Mouse (Mus musculus): ENCODE data around the gene Pde4d.

Gene Pde4d

DNA sequence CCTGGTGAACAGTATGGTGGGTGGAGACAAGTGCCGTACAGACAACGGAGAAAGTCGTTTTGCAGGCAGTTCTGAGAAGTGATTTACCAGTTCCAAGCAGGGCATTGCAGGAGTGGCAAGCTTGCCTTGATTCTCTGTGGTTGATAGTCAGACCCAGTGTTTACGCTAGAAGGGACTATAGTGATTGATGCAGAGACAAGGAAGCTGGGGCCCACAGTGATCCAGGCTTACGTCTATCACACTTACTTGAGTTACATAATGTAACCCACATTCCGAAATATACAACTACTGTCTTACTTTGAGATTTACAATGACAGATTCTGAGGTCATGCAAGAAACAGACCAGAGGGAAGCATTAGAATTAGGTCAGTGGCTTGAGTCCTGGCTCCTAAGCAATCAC is 1414.6 kb downstream of the Pde4d start:
- DNase-seq, result no peak

DNA sequence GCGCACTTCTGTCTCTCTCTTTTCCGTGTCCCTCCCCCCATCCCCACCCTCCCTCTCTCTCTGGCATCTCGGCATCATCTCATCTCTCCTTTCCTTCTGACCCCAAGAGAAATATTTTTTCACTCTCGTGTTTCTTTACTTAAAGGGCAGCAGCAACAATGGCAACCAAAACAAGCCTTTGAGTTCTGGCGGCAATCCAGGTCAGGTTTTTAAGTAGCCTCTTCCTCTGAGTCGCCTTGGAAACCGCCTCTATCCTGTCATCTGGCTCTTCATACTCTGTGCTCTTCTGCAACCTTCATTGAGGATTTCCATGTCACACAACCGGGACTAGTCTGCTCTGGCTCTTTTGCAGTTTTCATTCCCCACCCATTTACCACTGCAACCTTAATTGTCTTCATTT is 1430.6 kb downstream of the Pde4d start:
- DNase-seq, result no peak

DNA sequence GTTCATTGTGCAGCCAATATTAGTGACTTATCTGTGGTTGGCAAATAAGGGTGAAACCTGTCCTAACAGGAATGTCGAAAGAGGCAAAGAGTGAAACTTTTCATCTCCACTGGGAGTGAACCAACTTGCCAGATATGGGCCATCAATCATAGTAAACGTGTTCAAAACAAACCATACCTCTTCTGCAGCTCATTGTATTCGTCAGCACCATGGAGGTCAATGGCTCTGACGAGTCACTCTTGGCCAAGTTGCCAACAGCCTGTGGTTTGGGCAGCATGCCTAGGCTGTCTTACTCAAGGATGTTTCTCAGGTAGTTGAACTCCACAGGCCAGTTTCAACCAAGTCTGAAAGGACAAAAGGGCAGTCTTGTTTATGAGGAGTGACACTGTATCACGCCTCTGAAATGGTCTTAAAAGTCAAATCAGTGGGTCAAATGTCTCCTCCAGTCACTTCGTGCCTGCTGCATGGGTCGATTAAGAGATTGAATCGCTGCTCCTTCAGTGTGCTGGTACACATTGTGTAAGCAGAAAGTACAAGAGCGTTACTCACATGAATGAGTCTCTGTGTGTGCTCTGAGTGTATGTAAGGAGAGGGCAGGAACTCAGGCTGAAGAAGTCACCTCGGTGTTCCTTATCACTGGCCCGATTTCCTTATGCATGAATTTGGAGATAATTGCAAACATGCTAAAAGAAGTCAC is 1431.6 kb downstream of the Pde4d start:
- DNase-seq, result peak; percentile 26

DNA sequence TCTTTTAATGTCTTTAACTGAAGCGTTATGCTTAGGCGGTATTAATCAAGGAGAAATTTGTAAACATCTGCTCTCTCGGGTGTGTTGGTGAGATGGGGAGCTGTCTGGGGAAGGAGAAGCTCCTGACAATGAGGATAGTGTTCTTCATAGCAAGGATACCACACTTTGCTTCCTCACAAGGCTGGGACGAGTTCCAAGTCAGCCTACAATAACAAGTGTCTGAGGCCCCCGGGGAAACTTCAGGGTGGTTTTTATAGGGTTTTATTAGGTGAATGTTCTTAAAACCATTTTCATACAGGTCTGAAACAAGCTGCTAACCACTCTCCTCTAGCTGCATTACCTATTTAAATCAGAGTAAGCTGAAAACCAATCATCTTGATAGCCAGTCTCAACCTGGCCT is 1433.9 kb downstream of the Pde4d start:
- no peak for DNase-seq

DNA sequence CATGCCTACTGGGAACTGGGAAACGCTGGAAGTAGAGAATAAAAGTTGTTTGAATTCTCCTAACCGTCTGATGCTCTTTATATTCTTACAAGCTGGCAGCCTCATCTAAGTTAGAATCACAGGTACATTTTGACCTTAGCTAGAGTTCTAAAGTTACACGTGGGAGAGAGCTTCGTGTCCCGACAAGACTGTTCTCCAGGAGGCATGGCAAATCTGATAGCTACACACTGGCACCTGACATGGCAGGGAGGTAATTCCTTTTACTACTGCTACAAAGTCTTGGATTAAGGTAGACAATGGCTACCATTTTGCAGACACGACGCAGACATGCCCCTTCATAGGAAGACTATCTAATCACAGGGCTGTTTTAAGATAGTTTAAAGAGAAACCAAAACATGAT is 1435.1 kb downstream of the Pde4d start:
- DNase-seq, result no peak

DNA sequence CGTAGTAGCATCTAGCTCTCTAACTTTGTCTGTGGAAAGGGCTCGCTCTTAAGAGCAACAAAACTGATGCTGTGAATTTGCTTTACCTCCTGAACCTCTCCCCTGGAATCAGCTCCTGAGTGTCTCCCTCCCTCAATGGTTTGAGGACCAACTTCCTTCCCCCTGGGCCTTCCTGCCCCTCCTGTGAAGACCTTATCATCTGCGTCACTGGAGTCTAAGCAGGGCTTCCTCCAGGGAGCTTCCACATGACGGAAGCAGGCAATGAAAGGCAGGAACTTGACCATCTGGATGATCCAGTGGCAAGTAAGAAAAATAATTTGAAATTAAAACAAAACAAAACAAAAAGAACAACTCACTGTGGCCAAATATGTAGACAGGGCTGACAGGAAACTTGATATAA is 1438.5 kb downstream of the Pde4d start:
- DNase-seq, result no peak

DNA sequence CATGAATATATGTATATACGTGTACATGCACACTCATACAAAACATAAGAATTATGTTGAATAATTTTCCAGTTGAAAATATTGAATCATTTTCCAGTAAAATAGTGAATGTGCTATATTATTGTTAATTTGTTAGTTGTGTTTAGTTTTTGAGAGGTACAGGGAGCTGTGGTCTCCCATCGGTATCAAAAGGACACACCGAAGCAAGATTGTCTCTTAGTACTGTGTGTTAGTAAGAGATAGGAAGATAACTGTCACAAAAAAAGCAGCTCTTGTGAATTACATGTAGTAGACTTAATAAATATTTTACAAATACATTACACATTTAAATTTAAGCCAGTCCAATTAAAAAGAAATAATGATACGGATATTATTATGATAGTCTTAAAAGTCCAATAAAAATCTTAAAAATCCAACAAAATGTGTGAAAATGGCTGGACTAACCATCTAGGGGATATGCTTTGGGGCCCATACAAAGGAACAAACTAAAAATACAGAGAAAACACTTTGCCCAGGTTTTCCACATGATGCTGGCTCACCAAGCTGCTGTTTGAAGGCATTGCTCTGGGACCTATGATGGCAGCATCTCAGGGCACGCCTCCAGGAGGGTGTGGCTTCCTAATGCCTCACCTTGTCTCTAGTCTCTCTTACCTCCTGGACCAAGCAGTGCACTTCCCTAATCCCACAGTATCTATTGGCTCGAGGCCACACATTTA is 1441.6 kb downstream of the Pde4d start:
- DNase-seq, result no peak

DNA sequence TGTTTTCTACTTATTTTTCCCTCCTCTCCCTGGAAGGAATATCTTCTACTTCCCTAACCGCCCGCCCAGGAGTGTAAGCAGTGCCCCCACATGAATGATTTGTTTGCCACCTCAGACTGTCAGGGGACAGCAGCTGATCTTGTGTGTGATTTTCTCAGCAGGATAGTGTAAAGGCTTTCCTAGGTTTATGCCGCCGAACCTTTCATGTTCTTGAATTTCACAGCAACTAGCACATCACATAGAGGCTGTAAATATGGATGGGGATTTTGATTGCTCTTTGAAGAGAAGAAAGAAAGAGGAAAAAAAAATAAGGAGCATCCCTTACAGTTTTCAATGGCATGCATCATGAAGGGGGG is 1442.1 kb downstream of the Pde4d start:
- DNase-seq, result no peak

DNA sequence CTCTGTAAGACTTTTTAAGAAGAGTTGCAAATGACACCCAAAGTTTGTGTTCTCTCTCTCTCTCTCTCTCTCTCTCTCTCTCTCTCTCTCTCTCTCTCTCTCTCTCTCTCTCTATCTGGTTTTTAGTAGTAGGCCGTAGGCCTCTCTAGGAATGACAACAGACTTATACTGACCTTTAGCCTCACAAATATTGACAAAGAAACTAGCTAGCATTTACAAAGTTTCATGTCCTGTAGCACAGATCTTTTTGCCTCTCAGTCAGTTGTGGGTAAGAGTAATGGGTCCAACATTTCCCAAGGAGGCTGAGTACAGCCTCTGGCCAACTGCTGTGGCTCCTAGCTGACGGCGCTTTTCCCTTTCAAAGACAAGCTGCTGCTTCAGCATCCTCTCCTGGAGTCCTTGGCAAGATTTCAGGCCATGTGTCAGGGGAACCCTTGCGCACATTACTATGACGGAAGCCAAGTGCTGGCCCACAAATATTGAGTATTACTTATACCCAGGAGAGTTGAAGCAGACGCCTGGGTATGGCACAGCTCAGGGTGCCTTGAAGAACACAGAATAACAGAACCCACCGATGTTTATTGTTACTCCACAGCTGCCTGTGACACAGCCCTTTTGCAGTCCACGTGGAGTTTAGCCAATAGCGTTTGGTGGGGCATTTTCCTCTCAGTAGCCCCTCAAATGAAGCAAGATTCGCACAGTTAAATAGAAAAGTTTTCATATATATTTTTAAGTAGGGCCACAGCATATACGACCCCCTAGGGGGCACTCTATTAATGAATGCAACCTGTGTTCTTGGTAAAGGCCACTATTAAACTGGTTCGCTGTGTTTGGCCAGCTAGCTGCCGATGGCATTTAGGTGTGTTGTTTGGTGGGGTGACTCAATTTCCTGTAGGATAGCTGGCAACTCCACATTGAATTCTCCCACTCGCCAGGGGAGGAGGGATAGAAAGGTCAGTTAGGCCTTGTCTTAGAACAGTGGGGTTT is 1450.0 kb downstream of the Pde4d start:
- peak; percentile 30 for DNase-seq

DNA sequence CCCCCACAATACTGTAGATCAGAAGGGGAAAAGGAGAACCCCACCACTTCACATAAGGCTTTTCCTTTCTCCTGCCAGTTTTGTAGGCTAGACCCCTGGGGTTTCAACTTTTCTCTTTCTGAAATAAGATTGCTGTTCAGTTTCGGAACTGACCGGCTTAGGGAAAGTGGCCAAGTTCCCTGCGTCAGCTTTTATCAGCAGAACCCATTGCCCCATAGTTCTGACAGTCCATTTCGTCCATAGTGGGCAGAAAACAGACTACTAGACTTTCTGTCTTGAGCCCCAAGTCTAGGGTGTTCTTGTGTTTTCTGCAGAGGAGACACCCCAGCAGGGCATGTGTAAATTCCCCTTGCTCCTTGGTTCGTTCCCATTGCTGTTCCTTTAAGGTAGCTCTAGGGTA is 1452.1 kb downstream of the Pde4d start:
- peak; percentile 23 for DNase-seq

DNA sequence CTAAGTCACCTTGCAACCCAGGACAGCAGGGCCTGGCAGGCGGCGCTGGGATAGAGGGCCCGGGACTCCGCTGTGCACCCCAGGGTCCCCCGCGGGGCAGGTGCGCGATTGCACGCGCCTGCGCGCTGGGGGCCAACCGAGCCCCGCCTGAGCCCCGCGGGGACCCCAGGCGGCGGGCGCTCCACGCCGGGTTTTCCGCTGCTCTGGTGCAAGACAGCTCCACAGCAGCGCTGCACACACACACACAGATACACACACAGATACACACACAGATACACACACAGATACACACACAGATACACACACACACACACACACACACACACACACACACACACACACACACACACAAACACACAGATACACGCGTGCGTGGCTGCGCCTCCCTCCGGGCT is 1452.7 kb downstream of the Pde4d start:
- DNase-seq, result peak; percentile 37

DNA sequence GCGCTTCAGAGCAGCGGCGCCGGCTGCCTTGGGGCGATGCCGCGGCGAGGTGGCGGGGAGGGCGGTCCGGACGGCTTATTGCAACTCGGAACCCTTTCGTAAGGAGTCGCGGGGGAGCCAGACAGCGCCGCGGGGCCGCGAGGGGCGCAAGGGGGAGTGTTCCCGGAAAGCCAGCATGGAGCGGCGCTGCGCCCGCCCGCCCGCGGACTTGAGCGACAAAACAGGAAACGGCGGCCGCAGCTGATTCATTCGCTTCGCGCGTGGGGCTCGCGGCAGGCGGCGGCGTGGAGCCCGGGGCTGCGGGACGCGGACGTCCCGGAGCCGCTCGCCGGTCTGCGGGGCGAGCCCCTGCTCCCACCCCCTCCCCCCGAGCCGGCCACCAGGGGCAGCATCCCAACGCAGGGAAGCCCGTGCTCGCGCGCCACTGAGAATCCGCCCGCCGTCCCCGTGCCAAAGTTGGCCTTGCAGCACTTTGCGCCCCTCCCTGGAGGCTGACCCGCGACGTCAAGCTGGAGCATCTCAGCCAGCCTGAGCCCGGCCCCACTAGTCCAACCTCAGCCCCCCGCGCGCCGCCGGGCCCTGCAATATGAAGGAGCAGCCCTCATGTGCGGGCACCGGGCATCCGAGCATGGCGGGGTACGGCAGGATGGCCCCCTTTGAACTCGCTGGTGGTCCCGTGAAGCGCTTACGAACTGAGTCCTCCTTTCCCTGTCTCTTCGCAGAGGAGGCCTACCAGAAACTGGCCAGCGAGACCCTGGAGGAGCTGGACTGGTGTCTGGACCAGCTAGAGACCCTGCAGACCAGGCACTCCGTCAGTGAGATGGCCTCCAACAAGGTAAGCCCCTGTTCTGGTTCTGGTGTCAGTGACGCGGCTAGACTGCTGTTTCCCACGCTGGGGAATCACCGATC is 1453.4 kb downstream of the Pde4d start:
- DNase-seq, result peak; percentile 70

DNA sequence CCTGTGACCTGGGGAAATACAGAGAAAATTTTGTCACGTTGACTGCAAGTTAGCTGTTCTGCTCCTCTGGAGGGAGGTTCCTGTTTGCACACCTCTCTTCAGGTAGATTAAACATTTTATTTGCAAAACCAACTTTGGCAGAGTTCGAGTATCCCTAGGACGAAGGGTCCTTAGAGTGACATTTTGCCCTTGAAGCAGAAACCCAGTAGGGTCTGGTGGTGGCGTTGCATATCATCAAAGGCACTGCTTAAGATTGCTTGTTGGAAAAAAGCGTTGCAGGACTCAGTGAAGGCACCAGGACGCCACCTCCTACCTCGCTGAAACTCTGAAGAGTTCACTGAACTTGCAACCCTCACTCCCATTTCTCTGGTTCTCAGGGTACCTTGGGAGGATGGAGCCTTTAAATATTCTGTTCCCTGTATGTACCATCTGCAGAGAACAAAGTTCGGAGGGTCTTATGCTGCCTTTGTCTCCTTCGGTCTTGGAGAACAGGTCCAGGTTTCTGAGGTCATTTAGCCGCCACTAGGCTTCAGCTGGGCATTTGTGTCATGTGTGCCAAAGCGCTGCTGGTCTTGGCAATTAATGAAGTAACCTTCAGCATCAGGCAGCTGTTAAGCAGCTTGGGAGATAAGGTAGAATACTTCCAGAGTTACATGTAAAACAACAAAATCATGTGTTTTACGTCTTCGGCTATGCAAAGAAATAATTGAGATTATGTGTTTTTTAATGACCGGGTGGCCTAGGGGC is 1454.2 kb downstream of the Pde4d start:
- DNase-seq, result no peak

DNA sequence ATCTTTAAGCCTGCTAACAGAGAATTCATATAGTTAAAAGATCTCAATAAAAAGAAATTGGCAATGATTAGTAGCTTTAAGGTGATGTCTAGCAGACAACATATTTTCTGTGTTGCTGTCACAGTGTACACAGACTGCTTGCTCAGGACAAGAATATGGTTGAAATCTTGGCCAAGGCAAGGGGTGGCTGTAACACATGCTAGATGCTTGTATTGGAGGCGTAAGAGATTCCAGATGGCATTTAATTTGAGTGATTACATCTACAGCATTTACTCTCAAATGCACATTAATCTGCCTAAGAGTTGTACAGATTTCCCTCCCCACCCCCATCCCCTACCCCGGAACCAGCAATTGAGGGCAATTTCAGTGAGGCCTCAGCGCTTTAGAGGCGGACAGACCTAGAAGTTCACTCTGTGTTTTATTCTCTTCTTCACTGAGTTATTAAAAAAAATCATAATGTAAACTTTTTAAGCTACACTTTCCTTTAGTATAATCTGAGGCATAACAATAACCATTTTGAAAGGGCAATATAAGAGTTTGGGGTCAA is 1456.7 kb downstream of the Pde4d start:
- no peak for DNase-seq

DNA sequence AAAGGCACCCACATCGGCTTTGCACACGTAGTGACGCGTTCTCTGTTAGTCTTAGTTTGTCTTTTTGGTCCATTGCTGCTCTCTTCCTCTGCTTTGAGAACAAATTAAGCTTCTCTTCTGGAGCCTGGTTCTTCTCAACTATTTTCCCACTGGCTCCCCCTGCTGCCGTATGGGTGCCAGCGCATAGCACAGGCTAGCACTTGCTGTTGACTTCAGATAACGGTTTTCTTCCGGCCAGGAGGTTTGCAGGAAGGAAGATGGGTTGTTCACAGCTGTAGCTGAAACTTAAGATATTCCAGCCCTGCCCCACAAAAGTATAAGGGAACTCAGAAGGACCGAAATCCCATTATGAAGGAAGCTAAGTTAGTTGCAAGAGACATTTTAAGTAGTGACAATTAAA is 1457.9 kb downstream of the Pde4d start:
- peak; percentile 82 for DNase-seq

DNA sequence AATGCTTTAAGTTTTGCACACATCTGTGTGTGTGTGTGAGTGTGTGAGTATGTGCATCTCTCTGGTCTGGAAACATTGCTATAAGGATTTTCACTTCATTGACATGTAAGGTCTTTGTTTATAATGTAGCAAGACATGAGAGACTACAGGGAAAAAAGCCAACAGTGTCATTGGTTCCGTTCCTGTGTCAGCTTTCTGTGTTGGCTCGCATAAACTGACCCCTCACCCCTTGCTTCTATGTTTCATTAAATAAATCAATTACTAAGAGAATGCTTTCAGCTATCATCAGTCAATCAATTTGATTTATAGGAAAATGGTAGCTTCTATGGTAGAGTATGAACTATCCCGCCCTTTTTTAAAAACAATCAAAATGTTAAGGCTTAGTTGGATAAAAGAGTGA is 1458.6 kb downstream of the Pde4d start:
- DNase-seq, result no peak

DNA sequence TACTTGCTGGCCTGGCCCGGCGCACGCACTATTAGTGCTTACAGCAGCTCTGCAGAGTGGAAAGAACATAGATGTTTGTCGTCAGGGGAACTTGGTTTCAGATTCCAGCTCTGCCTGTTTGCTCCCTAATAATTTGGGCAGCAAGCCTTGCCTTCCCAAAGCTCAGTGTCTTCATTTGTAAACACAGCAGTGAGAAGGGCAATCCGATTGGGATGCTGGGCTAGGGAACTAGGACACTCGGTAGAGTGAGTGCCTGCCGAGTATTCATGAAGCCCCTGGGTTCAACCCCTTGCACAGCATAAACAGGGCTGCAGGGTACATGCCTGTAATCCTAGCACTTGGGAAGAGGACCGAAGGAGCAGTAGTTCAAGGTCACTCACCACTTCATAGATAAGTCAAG is 1459.4 kb downstream of the Pde4d start:
- no peak for DNase-seq

DNA sequence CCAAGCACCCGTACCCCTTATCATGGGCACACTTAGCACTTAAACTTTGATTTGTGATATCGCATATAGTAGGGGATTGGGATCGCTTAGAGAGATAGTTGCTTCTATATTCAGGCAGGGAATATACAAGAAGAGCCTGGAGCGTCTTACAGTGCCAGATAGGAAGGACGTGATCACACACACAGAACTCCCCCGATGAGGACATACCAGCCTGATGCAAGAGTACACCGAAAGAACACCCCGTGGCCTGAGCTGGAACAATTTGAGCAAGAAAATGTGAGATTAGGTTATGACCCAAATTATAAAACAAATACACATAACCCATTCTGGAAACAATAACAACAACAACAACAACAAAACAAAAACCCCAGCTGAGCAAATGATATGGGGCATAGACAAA is 1461.2 kb downstream of the Pde4d start:
- DNase-seq, result peak; percentile 13

DNA sequence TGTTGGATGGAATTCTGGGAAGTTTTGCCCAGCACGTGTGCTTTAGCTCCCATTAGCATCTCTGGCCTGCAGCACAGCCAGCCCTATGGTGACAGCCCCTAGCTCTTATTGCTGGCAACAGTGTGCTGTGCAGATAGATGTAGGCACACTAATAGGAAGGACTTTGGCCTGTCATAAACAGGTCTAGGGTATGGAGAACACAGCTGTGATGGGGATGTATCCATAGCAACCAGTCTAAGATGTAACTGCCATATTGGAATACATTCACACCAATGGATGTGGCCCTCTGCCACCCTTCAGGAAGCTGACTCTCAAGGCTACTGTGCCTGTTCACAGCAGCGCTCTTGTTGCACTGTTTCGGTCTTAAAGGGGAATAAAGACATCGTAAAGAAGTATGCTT is 1462.9 kb downstream of the Pde4d start:
- no peak for DNase-seq

DNA sequence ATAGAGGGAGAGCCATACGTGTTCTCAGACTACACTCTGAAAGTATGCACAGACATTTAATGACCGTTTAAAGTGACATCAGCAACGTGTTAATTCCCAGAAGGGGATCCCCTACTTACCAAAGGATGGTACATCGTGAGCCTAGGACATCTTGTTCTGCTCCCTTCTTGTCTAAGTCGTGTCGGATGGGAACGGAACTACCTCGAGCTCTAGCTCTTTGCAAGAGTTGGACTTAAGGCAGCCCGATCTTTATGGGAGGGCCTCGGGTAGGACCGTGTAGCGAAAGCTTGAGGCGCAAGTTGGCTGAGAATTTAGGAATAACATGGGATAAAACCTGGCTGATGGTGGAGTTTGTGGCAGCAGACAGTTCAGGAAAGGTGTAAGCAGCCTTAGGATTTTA is 1464.5 kb downstream of the Pde4d start:
- DNase-seq, result no peak

DNA sequence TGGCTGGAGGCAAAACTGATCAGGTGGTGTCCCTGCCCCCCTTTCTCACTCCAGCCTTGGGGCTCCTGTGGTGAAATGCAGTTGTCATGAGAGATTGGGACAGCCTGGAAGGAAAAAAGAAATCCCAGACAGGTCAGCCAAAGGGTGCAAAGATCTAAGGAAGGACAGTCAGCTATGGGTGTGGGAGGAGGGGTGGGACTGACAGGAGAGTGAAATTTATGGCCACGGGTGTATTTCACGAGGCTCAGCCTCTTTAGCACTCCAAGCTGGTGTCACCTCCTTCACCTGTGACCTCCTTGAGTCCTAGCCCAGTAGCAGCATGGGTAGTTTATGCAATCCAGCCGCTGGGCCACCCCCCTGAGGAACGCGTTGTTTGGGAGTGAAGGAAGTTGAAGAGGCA is 1465.1 kb downstream of the Pde4d start:
- peak; percentile 43 for DNase-seq

DNA sequence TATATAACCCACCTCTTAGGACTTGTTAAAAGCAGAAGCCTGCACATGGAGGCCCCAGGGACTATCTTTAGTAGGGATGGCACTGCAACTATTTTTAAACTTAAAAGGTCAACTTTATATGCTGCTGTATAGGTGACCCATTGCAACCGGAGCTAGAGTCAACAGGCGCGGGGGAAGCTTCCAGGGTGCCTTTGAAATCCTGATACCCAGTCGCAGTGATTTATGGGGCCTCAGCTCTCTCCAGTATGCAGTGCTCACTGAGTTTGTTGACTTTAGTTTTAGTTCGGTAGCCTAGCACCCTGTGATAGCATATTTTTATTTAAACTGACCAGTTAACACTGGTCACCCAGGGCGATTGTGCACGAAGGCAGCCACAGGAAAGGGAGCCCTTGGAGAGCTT is 1465.8 kb downstream of the Pde4d start:
- no peak for DNase-seq

Measured in lung, postnatal 14 days (tissue).